Mouse (Mus musculus) hindbrain, postnatal 0 days (tissue): ENCODE results near the gene Pde4d. TPM values are rescaled to one million over a fixed set of nuclear protein-coding genes. Genes with fewer than 3 reads are reported as not detected.

Source experiments
- ATAC-seq: fragments of 200-750 bp; cut with Nextera tagmentation; 2 replicates; pipeline ENCODE4 v1.8.0; 2017; ENCODE audit warnings: mild to moderate bottlenecking, moderate TSS enrichment, moderate library complexity
- DNase-seq: peaks from one replicate; pipeline ENCODE4 v3.0.0-alpha.2; 2015; ENCODE audit warnings: low spot score
- H3K27ac ChIP-seq: fragments of 300-500 bp; sonication (generic); 2 replicates; pipeline ENCODE4 v1.5.1; 2014; ENCODE audit warnings: mild to moderate bottlenecking
- H3K27me3 ChIP-seq: fragments of 300-500 bp; sonication (generic); 2 replicates; pipeline ENCODE4 v1.6.1; 2014; ENCODE audit warnings: low read length, mixed read lengths; ENCODE audit not compliant: insufficient read depth
- H3K36me3 ChIP-seq: fragments of 300-500 bp; sonication (generic); 2 replicates; pipeline ENCODE4 v1.6.1; 2014; ENCODE audit warnings: low read length, mixed read lengths; ENCODE audit not compliant: insufficient read depth
- H3K4me1 ChIP-seq: fragments of 300-500 bp; sonication (generic); 2 replicates; pipeline ENCODE4 v1.6.1; 2014; ENCODE audit warnings: antibody characterized with exemption, low read length, mixed read lengths; ENCODE audit not compliant: insufficient read depth
- H3K4me2 ChIP-seq: fragments of 300-500 bp; sonication (generic); 2 replicates; pipeline ENCODE4 v1.6.1; 2014; ENCODE audit warnings: low read depth, mild to moderate bottlenecking, low read length, moderate library complexity, mixed read lengths
- H3K4me3 ChIP-seq: fragments of 300-500 bp; sonication (generic); 2 replicates; pipeline ENCODE4 v1.5.1; 2014; ENCODE audit warnings: low read length
- H3K9ac ChIP-seq: fragments of 300-500 bp; sonication (generic); replicated peaks from 2 replicates; pipeline ENCODE4 v1.6.1; 2014; ENCODE audit warnings: mild to moderate bottlenecking, low read length, moderate library complexity, mixed read lengths
- H3K9me3 ChIP-seq: fragments of 300-500 bp; sonication (generic); 2 replicates; pipeline ENCODE4 v1.6.1; 2016; ENCODE audit warnings: low read length, mixed read lengths
- CTCF ChIP-seq: IDR thresholded peaks from 2 replicates; pipeline ENCODE4 v1.5.1; 2016; ENCODE audit warnings: antibody characterized with exemption, control low read depth, low read depth
- whole genome bisulfite sequencing: fragments of 180-500 bp; shearing (Covaris S2); extraction: QIAGEN DNeasy Blood & Tissue Kit; methylation state at CpG from one replicate; pipeline ENCODE4 v1.1.7; 2014; 5-methylcytosine and 5-hydroxymethylcytosine counted together
- polyA plus RNA-seq: library from polyadenylated mRNA; unstranded; fragments of >200 nt; fragmentation: Nextera tagmentation; extraction: Ambion mirVana; gene quantifications from 2 replicates; pipeline ENCODE4 v1.2.1, GENCODE M21; 2015
- total RNA-seq: library from RNA; depleted of rRNA; stranded (reverse); fragments of >200 nt; gene quantifications from 2 replicates; pipeline ENCODE4 v1.2.3, GENCODE M21; 2014

Pde4d gene
- total and polyA plus RNA-seq, 2 experiments from 2014 or later = 19.3 to 77.1 TPM

DNA sequence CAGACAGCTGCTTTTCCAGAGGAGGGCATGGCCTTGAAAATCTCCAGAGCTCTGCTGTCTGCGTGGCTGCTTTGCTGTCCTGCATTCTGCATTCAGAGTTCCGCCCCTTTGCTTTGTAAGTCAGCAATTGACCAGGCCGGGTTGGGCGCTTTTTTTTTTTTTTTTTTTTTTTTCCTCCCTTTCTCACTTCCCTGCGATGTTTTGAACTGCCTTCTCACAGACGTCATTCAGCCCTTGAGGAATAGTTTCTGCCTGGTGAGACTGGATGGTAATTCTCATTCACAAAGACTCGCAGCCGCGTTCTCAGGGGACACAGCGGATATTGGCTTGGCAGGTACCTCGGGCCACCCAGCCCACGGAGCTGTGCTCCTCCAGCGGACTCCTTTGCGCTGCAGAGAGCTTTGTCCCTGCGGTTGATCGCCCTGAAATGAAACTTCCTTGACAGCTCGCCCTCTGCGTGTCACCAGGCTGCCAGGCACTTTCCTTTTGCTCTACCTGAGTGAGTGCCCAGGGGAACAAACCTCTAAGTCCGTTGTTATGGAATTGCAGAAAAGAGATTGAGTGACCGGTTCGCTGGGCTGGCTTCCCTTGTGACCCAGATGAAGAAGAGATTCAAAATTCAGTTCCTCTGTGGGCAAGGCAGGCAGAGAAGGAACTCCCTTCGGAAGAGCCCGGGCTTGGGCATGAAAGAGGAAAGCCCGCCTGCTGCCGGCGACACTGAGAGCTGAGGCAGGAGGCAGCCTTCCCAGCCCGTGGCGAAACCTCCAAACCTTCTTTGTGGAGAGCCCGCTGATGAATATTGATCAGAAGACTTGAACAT is 1235.8 kb downstream of the Pde4d start:
- no peaks in the 10 kb centered on the region for H3K9me3 ChIP-seq
- no peaks in the 10 kb centered on the region for H3K4me1 ChIP-seq
- TF ChIP-seq CTCF = peak; percentile 22; the same call in 1 of the 2 replicates
- DNase-seq = peak; percentile 55
- peak overlapping the region; percentile 41 for H3K4me3 ChIP-seq
- WGBS = 2% methylated on average over 29 of the region's 29 CpGs
- H3K27ac ChIP-seq = peak overlapping the region; percentile 23; the same call in 1 of the 2 replicates
- peak; percentile 55 for ATAC-seq
- H3K36me3 ChIP-seq = no peaks in the 10 kb centered on the region
- peak overlapping the region; percentile 39 for H3K9ac ChIP-seq
- no peaks in the 10 kb centered on the region for H3K27me3 ChIP-seq
- H3K4me2 ChIP-seq = peak overlapping the region; percentile 65

GRCm38 (mm10) chr13:109686116-109686876 is 1236.5 kb downstream of the Pde4d start:
- Histone ChIP-seq H3K27ac (peak overlapping the region; percentile 23; the same call in 1 of the 2 replicates), H3K4me2 (peak overlapping the region; percentile 65), H3K36me3 (no peaks in the 10 kb centered on the region), H3K9me3 (no peaks in the 10 kb centered on the region), H3K27me3 (no peaks in the 10 kb centered on the region), H3K9ac (0 out of 2 replicates have a peak overlapping the region, but pooled peaks have one; percentile 39), H3K4me3 (peak overlapping the region; percentile 41), H3K4me1 (no peaks in the 10 kb centered on the region)
- DNase-seq = no peak
- ATAC-seq = no peak
- WGBS = 28% methylated on average over 4 of the region's 4 CpGs
- no peak for TF ChIP-seq CTCF

GRCm38 (mm10) chr13:109686906-109687305 is 1237.2 kb downstream of the Pde4d start:
- H3K27me3 ChIP-seq = no peaks in the 10 kb centered on the region
- no peak for ATAC-seq
- WGBS = 64% methylated on average over 3 of the region's 3 CpGs

DNA sequence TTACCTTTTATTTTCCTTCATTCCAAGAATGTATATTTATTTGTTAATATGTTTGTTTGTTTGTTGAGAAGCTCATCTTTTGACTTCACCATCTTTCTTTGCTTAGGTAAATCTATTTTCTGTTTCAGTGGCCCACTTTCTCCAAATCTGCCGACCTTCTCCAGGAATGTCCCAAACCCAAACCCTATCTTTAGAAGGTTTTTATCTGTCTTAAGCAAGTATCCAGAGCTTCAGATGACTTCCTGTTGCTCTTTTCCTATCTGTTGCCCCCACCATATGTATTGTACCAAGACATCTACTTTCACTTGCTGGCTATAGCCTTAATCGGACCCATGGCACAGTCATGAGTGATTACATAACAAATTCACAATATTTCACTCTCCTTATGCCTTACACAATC is 1238.4 kb downstream of the Pde4d start:
- no peak overlapping the region for H3K27ac ChIP-seq
- ATAC-seq = no peak
- H3K9ac ChIP-seq = no peak overlapping the region
- no peaks in the 10 kb centered on the region for H3K9me3 ChIP-seq
- H3K4me2 ChIP-seq = no peak overlapping the region
- H3K36me3 ChIP-seq = no peaks in the 10 kb centered on the region
- no peak overlapping the region for H3K4me3 ChIP-seq
- WGBS = 93% methylated on average over 2 of the region's 2 CpGs
- DNase-seq = no peak
- TF ChIP-seq CTCF = no peak
- no peaks in the 10 kb centered on the region for H3K4me1 ChIP-seq
- H3K27me3 ChIP-seq = no peaks in the 10 kb centered on the region

More at GRCm38 (mm10) chr13:109686906-109687305, 1237.2 kb downstream of the Pde4d start:
- TF ChIP-seq CTCF = no peak
- no peak overlapping the region for H3K4me3 ChIP-seq
- DNase-seq = no peak
- no peak overlapping the region for H3K9ac ChIP-seq
- no peaks in the 10 kb centered on the region for H3K36me3 ChIP-seq
- no peaks in the 10 kb centered on the region for H3K4me1 ChIP-seq
- H3K27ac ChIP-seq = no peak overlapping the region
- H3K9me3 ChIP-seq = no peaks in the 10 kb centered on the region
- no peak overlapping the region for H3K4me2 ChIP-seq

DNA sequence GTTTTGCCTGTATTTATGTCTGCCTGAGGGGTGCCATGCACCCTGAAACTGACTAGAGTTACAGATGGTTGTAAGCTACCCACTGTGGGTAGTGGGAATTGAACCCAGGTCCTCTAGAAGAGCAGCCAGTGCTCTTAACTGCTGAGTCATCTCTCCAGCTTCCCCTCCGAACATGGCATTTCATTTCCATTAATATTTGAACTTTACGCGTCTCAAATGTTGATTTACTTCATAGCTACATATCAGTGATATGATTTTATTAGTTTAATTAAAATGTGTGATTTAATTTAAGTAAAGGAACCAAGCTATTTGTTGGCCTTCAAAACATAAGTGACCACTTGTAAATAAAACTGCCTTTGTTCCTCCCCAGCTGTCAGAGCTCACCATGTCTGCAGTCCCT is 1239.4 kb downstream of the Pde4d start:
- no peaks in the 10 kb centered on the region for H3K9me3 ChIP-seq
- H3K4me1 ChIP-seq = no peaks in the 10 kb centered on the region
- no peak overlapping the region for H3K9ac ChIP-seq
- no peaks in the 10 kb centered on the region for H3K36me3 ChIP-seq
- no peaks in the 10 kb centered on the region for H3K27me3 ChIP-seq
- H3K4me2 ChIP-seq = no peak overlapping the region
- DNase-seq (no peak), ATAC-seq (no peak)
- no peak for TF ChIP-seq CTCF
- 90% methylated on average over 3 of the region's 3 CpGs for WGBS
- H3K27ac ChIP-seq = no peak overlapping the region
- H3K4me3 ChIP-seq = no peak overlapping the region

DNA sequence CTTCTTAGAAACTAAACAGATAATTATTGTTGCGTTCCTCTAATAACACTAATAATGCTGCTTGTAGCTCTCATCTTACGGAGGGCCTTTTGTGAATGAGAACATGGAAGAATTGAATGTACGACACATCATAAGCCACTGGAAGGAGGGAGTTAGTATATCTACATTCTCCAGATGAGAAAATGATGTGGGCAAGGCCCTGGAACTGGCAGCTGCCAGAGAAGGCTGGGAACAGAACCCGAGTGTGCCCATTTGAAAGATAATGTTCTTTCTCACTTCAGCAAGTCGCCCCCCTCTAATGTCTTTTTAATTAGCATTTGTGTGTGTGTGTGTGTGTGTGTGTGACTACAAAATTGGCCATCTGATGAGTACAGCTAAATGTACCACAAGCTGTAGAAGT is 1240.8 kb downstream of the Pde4d start:
- ATAC-seq (no peak), DNase-seq (no peak)
- Histone ChIP-seq H3K9ac (no peak overlapping the region), H3K27me3 (no peaks in the 10 kb centered on the region), H3K9me3 (no peaks in the 10 kb centered on the region), H3K4me2 (no peak overlapping the region), H3K36me3 (no peaks in the 10 kb centered on the region), H3K27ac (no peak overlapping the region), H3K4me3 (no peak overlapping the region), H3K4me1 (no peaks in the 10 kb centered on the region)
- 81% methylated on average over 5 of the region's 5 CpGs for WGBS
- no peak for TF ChIP-seq CTCF
